Mouse (Mus musculus): ENCODE measurements around the gene Lrrc8b.

The Lrrc8b gene

DNA sequence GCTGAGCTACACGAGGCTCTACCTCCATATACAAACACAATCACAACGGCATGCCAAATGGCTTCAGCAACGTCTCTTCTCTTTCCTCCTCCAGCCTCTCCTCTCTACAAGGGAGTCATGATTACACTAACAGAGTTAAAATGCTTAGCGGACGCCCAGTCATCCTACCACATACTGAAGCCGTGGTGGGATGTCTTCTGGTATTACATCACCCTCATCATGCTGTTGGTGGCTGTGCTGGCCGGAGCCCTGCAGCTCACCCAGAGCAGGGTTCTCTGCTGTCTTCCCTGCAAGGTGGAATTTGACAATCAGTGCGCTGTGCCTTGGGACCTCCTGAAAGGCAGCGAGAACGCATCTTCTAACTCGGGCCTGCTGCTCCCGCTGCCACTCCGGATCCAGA lies 64.1 kb downstream of the Lrrc8b start:
- in situ Hi-C loops (cut with MboI): no loop called here

DNA sequence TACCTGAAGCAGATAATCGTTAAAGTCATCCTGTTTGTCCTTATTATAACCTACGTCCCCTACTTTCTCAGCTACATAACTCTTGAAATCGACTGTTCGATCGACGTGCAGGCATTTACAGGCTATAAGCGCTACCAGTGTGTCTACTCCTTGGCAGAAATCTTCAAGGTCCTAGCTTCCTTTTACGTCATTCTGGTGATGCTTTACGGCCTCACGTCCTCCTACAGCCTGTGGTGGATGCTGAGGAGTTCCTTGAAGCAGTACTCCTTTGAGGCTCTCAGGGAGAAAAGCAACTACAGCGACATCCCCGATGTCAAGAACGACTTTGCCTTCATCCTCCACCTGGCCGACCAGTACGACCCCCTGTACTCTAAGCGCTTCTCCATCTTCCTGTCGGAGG lies 65.0 kb downstream of the Lrrc8b start:
- in situ Hi-C loops (cut with MboI): no loop called here

DNA sequence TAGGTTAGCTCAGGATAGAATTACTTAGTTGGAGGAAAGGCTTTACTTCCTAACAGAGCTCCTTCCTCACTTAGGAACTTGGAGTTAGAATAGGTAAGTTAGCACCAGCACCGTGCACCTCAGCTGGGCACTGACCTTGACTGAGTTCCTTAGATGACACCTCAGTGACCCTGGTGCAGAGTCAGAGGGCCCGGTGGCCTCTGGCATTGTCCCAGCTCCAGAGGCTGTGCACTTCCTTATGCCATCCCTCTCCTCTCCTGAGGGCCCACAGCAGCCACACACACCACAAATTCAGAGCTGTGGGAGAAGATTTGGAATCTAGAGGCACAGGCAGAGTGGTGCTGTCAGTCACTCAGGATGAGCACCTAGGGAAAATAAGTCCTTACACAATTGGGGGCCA lies 68.1 kb downstream of the Lrrc8b start:
- in situ Hi-C loops (cut with MboI): no loop called here

DNA sequence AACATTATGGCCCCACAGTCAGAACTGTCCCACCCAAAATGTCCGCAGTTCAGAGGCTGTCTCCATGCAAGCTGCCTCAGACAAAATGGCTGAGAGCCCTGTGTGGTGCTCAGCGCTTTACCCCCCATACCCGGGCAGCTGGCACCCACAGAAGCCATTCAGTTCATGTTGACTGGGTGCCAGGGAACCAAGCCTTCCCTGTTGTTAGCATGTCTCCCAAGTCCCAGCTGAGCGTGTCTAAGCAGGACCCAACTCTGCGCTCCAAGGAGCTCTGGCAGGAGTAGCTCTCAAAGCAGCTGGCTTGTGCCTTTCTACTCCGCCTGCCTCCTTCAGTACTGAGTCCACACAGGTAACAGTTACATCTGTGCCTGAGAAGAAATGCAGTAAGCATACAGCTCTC lies 68.7 kb downstream of the Lrrc8b start:
- in situ Hi-C loops (cut with MboI): no loop called here

DNA sequence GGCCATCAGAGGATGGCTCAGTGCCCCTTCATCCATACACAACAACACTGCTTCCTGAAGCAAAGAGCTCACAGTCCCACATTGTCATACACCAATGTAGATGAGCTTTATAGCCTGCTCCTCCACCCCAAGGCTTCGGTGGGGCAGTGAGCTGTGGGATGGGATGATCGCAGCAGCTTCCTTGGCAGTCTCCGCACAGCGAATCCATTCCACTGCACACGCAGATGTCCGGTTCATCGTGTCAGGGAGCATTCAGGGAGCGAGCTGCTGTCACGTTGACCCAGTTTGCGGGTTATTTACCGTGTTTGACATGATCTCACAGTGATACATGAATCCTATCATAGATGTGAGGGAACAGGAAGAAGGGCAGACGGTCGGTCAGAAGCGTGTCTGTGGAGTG lies 69.3 kb downstream of the Lrrc8b start:
- in situ Hi-C loops (cut with MboI): no loop called here

DNA sequence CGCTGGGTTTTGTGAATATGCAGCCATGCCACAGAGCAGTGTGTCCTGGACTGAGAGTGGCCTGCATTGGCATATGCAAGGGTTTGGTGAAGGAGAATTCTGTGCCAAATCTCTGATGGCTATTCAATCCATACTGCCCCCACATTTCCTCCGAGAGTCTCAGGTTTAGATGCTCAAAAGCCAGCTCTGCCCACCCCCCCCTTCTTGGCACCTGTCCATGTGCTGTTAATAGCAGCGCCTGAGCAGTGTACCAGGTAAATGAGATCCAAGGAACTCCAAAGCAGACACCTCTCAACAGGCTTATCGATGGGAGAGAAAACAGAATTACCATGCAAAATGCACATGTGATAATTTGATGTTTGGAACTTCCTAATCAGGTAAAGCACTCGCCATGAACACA lies 74.6 kb downstream of the Lrrc8b start:
- in situ Hi-C loops (cut with MboI): loop anchor here (10.0 kb wide), 2 partner anchors 85 to 165 kb away; no protein-coding TSS in a partner anchor

DNA sequence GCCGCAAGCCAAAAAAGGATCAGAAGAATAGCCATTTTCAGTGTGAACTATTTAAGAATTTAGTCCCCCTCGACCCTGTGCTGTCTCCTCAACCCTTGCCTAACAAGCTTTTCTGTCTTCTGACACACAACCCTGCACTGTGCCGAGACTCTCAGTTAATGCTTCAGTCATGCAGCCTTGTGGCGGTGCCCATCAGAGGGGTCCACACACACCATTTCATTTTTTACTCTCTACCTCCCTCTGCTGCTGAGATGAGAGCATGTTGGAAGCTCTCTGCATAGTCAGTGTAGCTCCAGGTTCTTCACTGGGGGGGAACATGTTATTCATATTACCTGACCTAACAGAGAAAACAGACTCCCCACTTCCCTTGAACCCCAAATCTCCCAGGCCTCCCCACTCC lies 75.8 kb downstream of the Lrrc8b start:
- in situ Hi-C loops (cut with MboI): loop anchor here (10.0 kb wide), 2 partner anchors 87 to 163 kb away; no protein-coding TSS in a partner anchor

DNA sequence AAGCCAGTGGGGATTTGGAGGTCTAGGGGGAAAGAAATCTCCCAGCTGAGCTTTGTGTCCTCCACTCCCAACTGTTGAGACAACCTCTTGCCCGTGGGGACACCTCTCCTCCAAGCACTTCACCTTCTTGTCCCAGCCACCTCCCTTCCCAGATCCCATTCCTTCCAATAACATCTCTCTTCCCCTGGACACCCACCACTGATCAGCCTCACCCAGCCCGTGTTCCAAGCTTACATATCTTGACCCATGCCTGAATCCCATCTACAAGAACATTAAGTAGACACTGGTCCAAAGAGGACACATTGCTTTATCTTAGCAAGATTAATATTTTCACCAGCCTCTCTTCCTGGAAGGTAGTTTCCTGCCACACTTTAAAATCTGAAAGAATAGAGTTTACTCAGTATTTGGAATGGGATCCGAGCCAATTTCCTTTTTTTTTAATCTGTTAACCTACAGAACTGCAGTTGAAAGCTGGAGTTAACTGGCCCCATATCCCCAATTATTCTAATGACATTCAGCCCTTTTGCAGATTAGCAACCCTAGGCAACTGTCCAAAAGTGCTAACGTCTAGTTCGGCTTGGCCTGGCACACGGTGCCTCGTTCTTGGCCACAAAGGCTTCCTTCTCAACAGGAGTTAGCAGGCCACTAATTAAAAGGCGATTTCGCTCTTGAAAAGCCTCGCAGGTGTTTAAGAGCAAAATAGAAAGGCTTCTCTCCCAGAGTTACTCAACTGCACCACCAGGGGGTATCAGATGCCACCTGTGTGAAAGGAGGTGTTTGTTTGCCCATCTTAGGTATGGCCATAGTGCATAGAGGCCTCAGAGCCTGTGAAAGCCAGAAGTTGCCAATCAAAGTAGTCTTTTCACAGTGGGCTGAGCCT lies 77.0 kb downstream of the Lrrc8b start:
- in situ Hi-C loops (cut with MboI): loop anchor here (10.0 kb wide), 2 partner anchors 88 to 162 kb away; no protein-coding TSS in a partner anchor

DNA sequence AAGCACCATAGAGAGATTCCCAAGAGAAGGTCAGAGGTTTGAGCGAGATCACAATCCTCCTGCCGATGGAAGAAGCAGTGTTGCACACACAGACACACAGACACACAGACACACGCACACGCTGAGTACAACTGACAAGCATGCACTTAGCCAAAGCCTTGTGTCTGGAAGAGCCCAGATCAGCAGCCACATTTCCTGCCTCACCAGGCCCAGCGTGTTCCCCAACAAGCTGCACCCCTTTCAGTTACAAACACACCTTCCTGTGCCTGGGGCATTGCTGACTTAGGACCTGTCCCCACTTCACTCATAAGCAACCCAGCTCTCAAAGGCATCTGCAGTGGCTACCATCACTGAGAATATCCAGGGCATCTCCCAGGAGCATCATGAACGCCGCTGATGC lies 77.8 kb downstream of the Lrrc8b start:
- in situ Hi-C loops (cut with MboI): loop anchor here (10.0 kb wide), 2 partner anchors 89 to 161 kb away; no protein-coding TSS in a partner anchor

DNA sequence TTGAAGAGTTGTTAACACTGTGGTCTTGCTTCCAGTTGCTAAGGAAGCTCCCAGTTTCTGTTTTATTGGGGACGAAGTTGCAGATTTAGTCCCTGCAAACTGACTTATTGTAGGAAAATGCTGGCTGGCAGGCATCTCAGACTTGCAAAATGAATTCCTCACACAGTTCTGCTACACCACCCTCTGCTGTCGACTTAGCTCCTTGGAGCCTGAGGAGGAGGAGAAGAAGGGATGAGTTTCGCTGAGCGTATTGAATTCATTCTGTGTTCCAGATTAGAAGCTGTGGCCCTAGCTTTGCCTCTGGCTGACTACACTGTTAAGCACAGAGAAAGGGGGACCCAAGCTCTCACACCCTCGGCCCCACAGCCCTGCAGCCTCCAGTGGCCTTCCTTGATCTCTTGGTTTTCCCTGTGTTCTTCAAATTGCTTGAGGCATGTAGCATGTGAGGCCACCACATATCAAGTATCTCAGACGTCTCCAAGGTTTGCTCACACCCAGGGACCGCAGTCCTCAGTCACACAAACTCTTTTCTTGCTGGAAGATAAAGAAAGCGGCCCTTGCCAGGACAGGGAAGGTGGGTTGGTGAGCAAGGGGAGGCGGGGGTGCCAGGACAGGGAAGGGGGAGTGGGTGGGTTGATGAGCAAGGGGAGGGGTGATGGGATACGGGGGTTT lies 78.8 kb downstream of the Lrrc8b start:
- in situ Hi-C loops (cut with MboI): loop anchor here (10.0 kb wide), 2 partner anchors 90 to 160 kb away; no protein-coding TSS in a partner anchor

DNA sequence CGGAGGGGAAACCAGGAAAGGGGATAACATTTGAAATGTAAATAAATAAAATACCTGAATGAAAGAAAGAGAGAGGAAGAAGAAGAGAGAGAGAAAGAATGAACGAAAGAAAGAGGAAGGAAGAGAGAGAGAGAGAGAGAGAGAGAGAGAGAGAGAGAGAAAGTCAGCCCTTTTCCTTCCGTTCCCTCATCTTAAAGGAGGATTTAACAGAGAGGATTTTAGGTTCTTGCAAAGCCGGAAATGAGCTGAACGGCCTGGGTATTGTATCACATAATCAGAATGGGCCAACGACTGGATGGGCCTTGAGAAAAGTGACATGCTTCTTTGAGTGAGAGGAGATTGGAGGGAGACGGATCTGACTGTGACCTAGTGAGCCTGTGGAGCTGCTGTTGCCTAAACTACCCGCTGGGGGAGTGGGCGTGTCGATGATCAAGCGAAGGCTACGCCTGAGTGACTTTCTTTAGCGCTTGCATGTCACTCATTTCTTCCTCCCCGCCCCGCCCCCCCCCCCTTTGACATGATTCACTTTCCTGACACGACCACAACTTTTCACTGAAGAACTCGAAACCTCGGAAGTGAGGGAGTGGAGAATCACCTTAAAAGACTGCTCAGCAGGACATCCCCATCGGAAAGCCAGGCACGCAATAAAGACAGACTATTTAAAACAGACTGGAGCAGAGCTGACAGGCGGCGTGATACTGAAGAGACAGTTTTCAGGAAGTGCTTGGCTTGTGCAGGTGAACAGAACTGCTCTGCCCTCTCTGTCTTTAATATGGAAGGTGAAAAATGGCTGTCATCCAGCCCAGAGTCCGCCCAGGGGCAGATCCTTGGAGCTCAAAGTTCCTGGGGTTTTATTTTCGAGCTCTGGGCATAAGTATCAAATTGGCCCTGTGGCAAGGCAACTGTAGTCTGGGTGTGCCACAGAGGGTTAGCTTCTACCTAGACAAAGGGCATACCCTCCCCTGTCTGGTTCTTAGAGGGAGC lies 79.6 kb downstream of the Lrrc8b start:
- in situ Hi-C loops (cut with MboI): loop anchor here (5.0 to 10.0 kb wide), 3 partner anchors 90 to 377 kb away; no protein-coding TSS in a partner anchor

DNA sequence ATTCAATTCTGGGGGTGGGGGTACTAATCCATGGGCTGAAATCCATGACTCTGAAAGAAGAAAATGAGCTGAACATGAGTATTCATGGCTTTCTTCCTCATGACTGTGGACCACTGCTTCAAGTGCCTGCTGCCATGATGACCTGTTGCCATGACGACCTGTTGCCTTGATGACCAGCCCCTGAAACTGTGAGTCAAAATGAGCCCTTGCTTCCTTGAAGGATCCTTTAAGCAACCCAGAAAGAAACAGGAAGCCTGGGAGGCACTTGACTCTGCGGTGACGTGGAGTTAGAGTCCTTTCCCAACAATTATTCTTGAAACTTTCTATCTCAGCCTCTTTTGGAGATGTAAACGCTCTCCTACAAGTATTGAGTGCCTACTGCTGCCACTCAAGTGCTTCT lies 80.6 kb downstream of the Lrrc8b start:
- in situ Hi-C loops (cut with MboI): loop anchor here (5.0 to 10.0 kb wide), 3 partner anchors 91 to 376 kb away; no protein-coding TSS in a partner anchor

DNA sequence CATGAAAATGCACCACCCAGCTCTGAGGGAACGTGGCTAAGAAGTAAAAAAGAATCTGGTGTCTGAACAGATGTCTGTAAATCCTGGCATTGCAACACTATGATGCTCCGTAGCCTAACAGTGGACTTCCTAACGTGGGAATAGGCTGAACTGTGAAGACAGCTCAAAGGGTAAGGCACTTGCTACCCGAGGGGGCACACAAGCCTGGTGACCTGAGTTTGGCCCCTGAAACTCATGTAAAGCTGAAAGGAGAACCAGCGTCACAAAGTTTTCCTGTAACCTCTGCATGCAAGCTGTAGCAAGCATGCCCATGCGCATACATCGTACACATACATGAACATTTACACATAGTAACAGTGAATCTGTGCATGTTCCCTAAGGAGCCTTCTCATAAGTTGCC lies 81.0 kb downstream of the Lrrc8b start:
- in situ Hi-C loops (cut with MboI): loop anchor here (5.0 to 10.0 kb wide), 3 partner anchors 92 to 376 kb away; no protein-coding TSS in a partner anchor

DNA sequence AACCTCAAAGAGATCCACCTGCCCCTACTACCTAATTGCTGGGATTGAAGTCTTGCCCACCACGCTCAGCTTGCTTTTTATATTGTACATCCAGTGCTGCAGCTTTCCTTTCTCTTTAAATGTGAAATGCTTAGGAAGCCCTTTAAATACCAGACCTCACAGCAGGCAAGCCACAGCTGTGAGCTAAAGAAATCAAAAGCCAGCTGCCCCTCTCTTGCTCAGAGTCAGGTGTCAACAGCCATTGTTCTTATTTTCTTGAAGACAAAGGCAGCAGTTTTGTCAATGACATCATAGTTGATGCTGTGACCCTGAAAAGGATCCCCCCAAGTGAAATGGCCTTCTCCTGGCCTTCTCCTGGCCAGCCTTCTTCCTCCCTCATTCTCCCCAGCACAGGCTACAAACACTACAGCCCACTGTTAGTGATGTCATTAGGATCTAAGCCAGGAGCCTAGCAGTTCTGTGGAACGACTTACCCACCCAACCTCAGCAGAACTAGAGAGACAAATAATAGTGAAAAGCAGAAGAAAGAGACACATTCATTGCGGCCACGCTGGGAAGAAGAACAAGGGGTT lies 82.9 kb downstream of the Lrrc8b start:
- in situ Hi-C loops (cut with MboI): loop anchor here (5.0 to 10.0 kb wide), 3 partner anchors 94 to 374 kb away; no protein-coding TSS in a partner anchor

DNA sequence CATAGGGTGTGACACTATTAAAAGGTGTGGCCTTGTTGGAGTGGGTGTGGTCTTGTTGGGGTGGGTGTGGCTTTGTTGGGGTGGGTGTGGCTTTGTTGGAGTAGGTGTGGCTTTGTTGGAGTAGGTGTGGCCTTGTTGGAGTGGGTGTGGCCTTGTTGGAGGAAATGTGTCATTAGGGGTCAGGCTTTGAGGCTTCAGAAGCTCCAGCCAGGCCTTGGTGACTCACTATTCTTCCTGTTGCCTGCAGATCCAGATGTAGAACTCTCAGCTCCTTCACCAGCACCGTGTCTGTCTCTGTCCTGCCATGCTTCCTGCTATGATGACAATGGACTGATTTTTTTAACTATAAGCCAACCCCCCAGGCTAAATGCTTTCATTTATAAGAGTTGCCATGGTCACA lies 83.8 kb downstream of the Lrrc8b start:
- in situ Hi-C loops (cut with MboI): loop anchor here (5.0 to 10.0 kb wide), 3 partner anchors 95 to 373 kb away; no protein-coding TSS in a partner anchor

DNA sequence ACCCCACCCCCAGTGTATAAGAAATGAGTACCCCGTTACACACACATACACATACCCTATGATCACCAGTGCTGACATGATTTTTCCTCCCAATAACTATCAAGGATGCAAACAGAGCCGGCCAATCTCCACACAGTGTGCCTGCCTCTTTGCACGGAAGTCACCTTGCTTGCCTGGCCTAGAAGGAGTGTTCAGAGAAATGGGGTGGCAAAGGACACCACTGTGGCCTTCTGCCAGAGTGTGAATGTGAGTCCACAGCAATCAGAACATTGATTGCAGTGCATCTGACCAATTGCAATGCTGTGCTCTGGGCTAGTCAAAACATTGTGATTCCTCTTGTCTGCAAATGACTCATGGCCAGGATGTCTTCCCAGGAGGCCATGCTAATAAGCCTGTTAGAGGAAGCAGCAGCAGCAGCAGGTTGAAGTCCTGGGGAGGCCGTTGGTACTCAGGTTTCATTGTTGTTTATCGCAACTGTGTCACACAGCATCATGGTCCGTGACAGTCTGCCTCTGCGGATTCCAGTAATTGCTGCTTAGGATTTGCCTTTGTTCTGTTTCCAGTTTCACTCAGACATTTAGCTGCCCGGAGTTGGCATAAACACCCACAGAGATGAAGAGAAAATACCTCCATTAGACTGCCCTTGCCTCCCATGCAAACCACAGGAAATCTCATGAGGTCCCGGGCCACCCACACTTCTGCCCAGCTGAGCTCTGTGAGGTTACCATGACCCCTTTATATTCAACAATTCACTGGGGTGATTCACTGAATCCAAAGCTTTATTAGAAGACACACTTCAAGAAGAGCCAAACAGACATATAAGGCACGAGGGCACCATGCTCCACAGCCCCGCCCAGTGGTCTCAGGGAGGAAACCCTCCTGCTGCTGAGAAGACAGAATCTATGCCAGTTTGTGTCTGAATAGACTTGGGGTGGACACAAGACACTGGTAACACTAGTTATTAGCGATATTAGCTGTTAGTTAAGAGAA lies 84.9 kb downstream of the Lrrc8b start:
- in situ Hi-C loops (cut with MboI): no loop called here

DNA sequence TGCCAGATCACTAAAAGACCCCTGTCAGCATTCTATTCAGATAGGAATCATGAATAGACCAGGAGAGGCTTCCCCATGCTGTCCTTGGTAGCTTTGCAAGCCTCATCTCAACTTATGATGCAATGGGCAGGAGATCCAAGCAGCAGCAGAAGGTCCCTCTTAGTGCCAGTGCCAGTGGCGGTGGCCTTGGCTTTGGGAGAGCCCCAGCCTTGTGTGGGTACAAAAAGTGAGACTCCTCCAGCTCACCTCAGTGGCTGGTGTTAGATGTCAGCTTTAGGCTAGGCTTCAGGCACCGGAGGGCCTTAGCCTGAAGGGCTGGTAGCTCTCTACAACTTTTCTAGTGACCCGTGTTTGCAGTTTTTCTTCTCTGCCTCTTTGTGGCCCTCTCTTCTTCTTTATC lies 85.6 kb downstream of the Lrrc8b start:
- in situ Hi-C loops (cut with MboI): no loop called here

DNA sequence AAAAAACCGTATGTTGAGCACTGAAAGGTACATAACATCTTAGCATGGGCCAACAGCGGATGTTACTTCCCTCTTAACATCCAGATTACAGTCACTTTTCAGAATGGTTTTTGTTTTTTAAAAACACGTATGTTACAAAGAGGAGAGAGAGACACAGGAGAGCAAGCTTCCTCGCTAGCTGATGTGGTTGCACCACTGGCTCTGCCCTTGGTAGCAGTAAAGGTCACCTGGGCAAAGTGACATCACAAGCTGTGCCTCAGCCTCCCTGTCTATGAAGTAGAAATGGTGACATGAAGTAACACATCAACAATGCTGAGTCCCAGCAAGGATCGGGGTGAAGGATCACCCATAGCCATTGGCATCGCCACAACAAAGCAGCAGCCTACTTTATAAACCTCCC lies 93.2 kb downstream of the Lrrc8b start:
- in situ Hi-C loops (cut with MboI): no loop called here

DNA sequence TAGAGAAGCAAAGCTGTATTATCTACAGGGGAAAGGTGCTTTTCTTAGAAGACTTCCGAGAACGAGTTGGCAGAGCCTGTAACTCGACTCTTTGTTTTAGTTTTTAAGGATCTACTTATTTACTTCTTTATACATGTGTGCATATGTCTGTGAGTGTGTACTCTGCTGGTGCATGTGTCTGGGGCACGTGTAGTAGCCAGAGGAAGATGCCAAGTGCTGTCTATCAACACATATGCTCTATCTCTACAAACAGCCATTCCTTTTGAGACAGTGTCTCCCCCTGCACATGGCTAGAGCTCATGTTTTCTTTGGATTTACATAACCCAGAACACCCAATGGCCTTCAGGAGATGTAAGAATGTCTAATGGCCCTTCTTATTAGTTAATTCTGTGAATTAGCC lies 96.7 kb downstream of the Lrrc8b start:
- in situ Hi-C loops (cut with MboI): no loop called here

DNA sequence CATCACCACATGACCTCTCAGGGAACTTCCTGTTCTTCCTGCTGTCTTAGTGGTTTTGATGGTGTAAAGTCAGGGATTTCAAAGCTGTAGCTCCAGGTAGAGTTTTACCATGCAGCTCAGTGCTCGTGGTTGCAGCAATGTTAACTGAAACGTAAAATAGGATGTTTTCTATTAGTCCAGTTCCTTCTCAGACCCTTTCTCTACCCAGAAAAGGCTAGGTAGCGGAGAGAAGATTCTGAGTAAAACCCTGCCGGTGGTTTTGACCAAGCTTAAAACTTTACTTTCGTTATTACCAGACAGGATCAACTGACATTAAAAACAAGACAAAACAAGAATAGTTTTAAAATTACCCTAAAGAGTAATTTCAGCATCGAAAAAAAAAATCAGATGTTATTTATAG lies 100.0 kb downstream of the Lrrc8b start:
- in situ Hi-C loops (cut with MboI): no loop called here

All from mature B cell (primary cell).